In genomic region chr12:100808609-100809280, GRCm38 (mm10) we compare ENCODE assay signal across 11 mouse cellular contexts. TPM values are rescaled to one million over a fixed set of nuclear protein-coding genes. Genes with fewer than 3 reads are reported as not detected.
A peak's percentile ranks its signal among the peaks of the same experiment; 100 is the strongest.
DNase-seq lines count a peak whose midpoint lies in the region; ATAC-seq and TF ChIP-seq lines count a peak whose summit lies in the region.
"Had no signal": no experiment of that assay in that cellular context is flagged by ENCODE, and none has a peak within 500 bp of the region (broad histone marks: within the 10 kb centered on the region; RNA-seq: fewer than 3 reads in every experiment).

No protein-coding gene starts in this region.

- H3K9me3 ChIP-seq in heart, embryonic 12.5 days (replicated peaks) = no peaks in the 10 kb centered on the region
- H3K9me3 ChIP-seq: limb, embryonic 13.5 days had no signal

- H3K27me3 ChIP-seq in heart, embryonic 12.5 days (replicated peaks) = 0 out of 2 replicates have a peak, but pooled peaks cover 2% of the 10 kb centered on the region
- H3K27me3 ChIP-seq: limb, embryonic 13.5 days had no signal

- H3K4me3 ChIP-seq in heart, embryonic 12.5 days = no peak overlapping the region
- no peak overlapping the region for H3K4me3 ChIP-seq in left cerebral cortex, adult 2 months
- H3K4me3 ChIP-seq: limb, embryonic 13.5 days had no signal

- H3K4me2 ChIP-seq in heart, embryonic 12.5 days = no peak overlapping the region
- H3K4me2 ChIP-seq: limb, embryonic 13.5 days had no signal

- no peak overlapping the region for H3K27ac ChIP-seq in heart, embryonic 12.5 days (ENCODE audit: poor library complexity, severe bottlenecking)
- peak overlapping the region; percentile 82 for H3K27ac ChIP-seq in left cerebral cortex, adult 2 months
- H3K27ac ChIP-seq: limb, embryonic 13.5 days; macrophage had no signal

- H3K36me3 ChIP-seq in heart, embryonic 12.5 days = no peaks in the 10 kb centered on the region
- H3K36me3 ChIP-seq: limb, embryonic 13.5 days had no signal

- TF ChIP-seq CTCF in left cerebral cortex, adult 2 months (IDR thresholded peaks at IDR 0.05) = no peak

- ATAC-seq in heart, embryonic 12.5 days (ENCODE audit: insufficient number of reproducible peaks, low FRiP score) = no peak

- H3K9ac ChIP-seq in heart, embryonic 12.5 days = no peak overlapping the region
- H3K9ac ChIP-seq: limb, embryonic 13.5 days had no signal

- 0 out of 2 replicates have a peak, but pooled peaks cover 4% of the 10 kb centered on the region for H3K4me1 ChIP-seq in heart, embryonic 12.5 days (replicated peaks)
- H3K4me1 ChIP-seq: limb, embryonic 13.5 days had no signal

- DNase-seq in heart, adult 11 months = peak; percentile 91
- DNase-seq in brain, embryonic 18.5 days (ENCODE audit: low read depth, low spot score) = peak; percentile 43
- DNase-seq in left cerebral cortex, adult 2 months (ENCODE audit: extremely low spot score in 1 of 2, low spot score in 2 of 2) = peak; percentile 31 to 54
- peak; percentile 48 for DNase-seq in right cerebral cortex, adult 18-20 months
- DNase-seq in cerebellum, postnatal 36 days = no peak
- DNase-seq in adrenal gland, postnatal 36 days = no peak
- DNase-seq in lung, postnatal 10 days = no peak
- DNase-seq: kidney, adult 11 months had no signal

- intact Hi-C loops in left cerebral cortex, adult 2 months (cut with DNase I) = no loop called here

- 54% methylated on average over 13 of the region's 13 CpGs for WGBS in heart, embryonic 12.5 days

RNA-seq across cellular contexts. Expression of gene Dglucy, which starts 29.9 kb away (rescaled TPM):
- polyA plus RNA-seq in heart, embryonic 12.5 days (2016; fragmentation: Nextera tagmentation; extraction: Ambion mirVana) = 2.8 and 3.4 TPM in 2 replicates
- total RNA-seq in left cerebral cortex, adult 2 months (2021) = 10 to 100 TPM in 1 of 2 experiments, 1 to 10 TPM in 1; 9.4 to 10.2 TPM
- 10 to 100 TPM; 11.2 to 15.6 TPM for total RNA-seq in adrenal gland, postnatal 36 days (2021)

Comparison
In these comparisons a context has a peak if more than half of its experiments do, and no peak if none do; other contexts are left out.
1. DNase-seq: peak in heart, adult 11 months (single experiment), brain, embryonic 18.5 days (single experiment), left cerebral cortex, adult 2 months (2 of 2) and right cerebral cortex, adult 18-20 months (single experiment); none in cerebellum, postnatal 36 days (0 of 2), adrenal gland, postnatal 36 days (0 of 2) and lung, postnatal 10 days (single experiment).